Mouse (Mus musculus): ENCODE data around the gene Cirbp. TPM values are rescaled to one million over a fixed set of nuclear protein-coding genes. Genes with fewer than 3 reads are reported as not detected.

The Cirbp gene
- polyA plus RNA-seq, 1 experiment from 2014 or later, result 62.6 TPM

- 46% methylated on average over 6 of the region's 6 CpGs for WGBS
- Histone ChIP-seq H3K4me2 (ENCODE audit: low read depth, low read length) (peak overlapping the region; percentile 79), H3K27ac (ENCODE audit: low read length) (no peak overlapping the region), H3K36me3 (ENCODE audit: control insufficient read depth, insufficient read depth, low read length) (no peaks in the 10 kb centered on the region), H3K9me3 (ENCODE audit: control insufficient read depth, low read length) (no peaks in the 10 kb centered on the region), H3K27me3 (replicated peaks; ENCODE audit: control insufficient read depth, insufficient read depth, low read length) (no peaks in the 10 kb centered on the region), H3K9ac (ENCODE audit: low read depth, low read length) (peak overlapping the region; percentile 80), H3K4me1 (ENCODE audit: control insufficient read depth, insufficient read depth, low read length) (peaks cover 9% of the 10 kb centered on the region), H3K4me3 (ENCODE audit: low read length) (peak overlapping the region; percentile 73)
- ATAC-seq, result no peak
These were observed 14.5 kb downstream of the Cirbp start for GRCm38 (mm10) chr10:80180288-80180687.

- H3K27me3 ChIP-seq (replicated peaks; ENCODE audit: control insufficient read depth, insufficient read depth, low read length), result no peaks in the 10 kb centered on the region
- no peak overlapping the region for H3K27ac ChIP-seq (ENCODE audit: low read length)
- H3K36me3 ChIP-seq (ENCODE audit: control insufficient read depth, insufficient read depth, low read length), result no peaks in the 10 kb centered on the region
- H3K9me3 ChIP-seq (ENCODE audit: control insufficient read depth, low read length), result no peaks in the 10 kb centered on the region
- H3K4me2 ChIP-seq (ENCODE audit: low read depth, low read length), result peak overlapping the region; percentile 79
- peaks cover 9% of the 10 kb centered on the region for H3K4me1 ChIP-seq (ENCODE audit: control insufficient read depth, insufficient read depth, low read length)
- peak overlapping the region; percentile 80; the same call in 1 of the 2 replicates for H3K9ac ChIP-seq (ENCODE audit: low read depth, low read length)
- no peak for ATAC-seq
- no peak overlapping the region for H3K4me3 ChIP-seq (ENCODE audit: low read length)
- 61% methylated on average over 5 of the region's 5 CpGs for WGBS
These were observed 15.0 kb downstream of the Cirbp start for GRCm38 (mm10) chr10:80180823-80181222.

- no peak for ATAC-seq
- WGBS, result 91% methylated on average over 7 of the region's 7 CpGs
- Histone ChIP-seq H3K27me3 (replicated peaks; ENCODE audit: control insufficient read depth, insufficient read depth, low read length) (no peaks in the 10 kb centered on the region), H3K27ac (ENCODE audit: low read length) (no peak overlapping the region), H3K9me3 (ENCODE audit: control insufficient read depth, low read length) (no peaks in the 10 kb centered on the region), H3K4me1 (ENCODE audit: control insufficient read depth, insufficient read depth, low read length) (peaks cover 9% of the 10 kb centered on the region), H3K4me3 (ENCODE audit: low read length) (no peak overlapping the region), H3K9ac (ENCODE audit: low read depth, low read length) (no peak overlapping the region), H3K4me2 (ENCODE audit: low read depth, low read length) (no peak overlapping the region), H3K36me3 (ENCODE audit: control insufficient read depth, insufficient read depth, low read length) (no peaks in the 10 kb centered on the region)
These were observed 16.8 kb downstream of the Cirbp start for GRCm38 (mm10) chr10:80182547-80182946.

- 58% methylated on average over 27 of the region's 27 CpGs for WGBS
- H3K4me1 ChIP-seq (ENCODE audit: control insufficient read depth, insufficient read depth, low read length), result peaks cover 12% of the 10 kb centered on the region
- peaks cover 19% of the 10 kb centered on the region for H3K27me3 ChIP-seq (replicated peaks; ENCODE audit: control insufficient read depth, insufficient read depth, low read length)
- no peaks in the 10 kb centered on the region for H3K9me3 ChIP-seq (ENCODE audit: control insufficient read depth, low read length)
- no peak for ATAC-seq
- no peaks in the 10 kb centered on the region for H3K36me3 ChIP-seq (ENCODE audit: control insufficient read depth, insufficient read depth, low read length)
- H3K4me3 ChIP-seq (ENCODE audit: low read length), result no peak overlapping the region
- no peak overlapping the region for H3K4me2 ChIP-seq (ENCODE audit: low read depth, low read length)
- no peak overlapping the region for H3K9ac ChIP-seq (ENCODE audit: low read depth, low read length)
- no peak overlapping the region for H3K27ac ChIP-seq (ENCODE audit: low read length)
These were observed 20.9 kb downstream of the Cirbp start for GRCm38 (mm10) chr10:80186649-80187048.

GRCm38 (mm10) chr10:80187739-80188138 is 22.0 kb downstream of the Cirbp start:
- H3K4me2 ChIP-seq (ENCODE audit: low read depth, low read length), result no peak overlapping the region
- H3K36me3 ChIP-seq (ENCODE audit: control insufficient read depth, insufficient read depth, low read length), result no peaks in the 10 kb centered on the region
- peaks cover 12% of the 10 kb centered on the region for H3K4me1 ChIP-seq (ENCODE audit: control insufficient read depth, insufficient read depth, low read length)
- H3K9ac ChIP-seq (ENCODE audit: low read depth, low read length), result no peak overlapping the region
- peaks cover 28% of the 10 kb centered on the region for H3K27me3 ChIP-seq (replicated peaks; ENCODE audit: control insufficient read depth, insufficient read depth, low read length)
- ATAC-seq, result no peak
- 89% methylated on average over 10 of the region's 10 CpGs for WGBS
- no peak overlapping the region for H3K27ac ChIP-seq (ENCODE audit: low read length)
- no peaks in the 10 kb centered on the region for H3K9me3 ChIP-seq (ENCODE audit: control insufficient read depth, low read length)
- no peak overlapping the region for H3K4me3 ChIP-seq (ENCODE audit: low read length)

GRCm38 (mm10) chr10:80188453-80189024 is 22.8 kb downstream of the Cirbp start:
- Histone ChIP-seq H3K36me3 (ENCODE audit: control insufficient read depth, insufficient read depth, low read length) (no peaks in the 10 kb centered on the region), H3K9ac (ENCODE audit: low read depth, low read length) (no peak overlapping the region), H3K4me1 (ENCODE audit: control insufficient read depth, insufficient read depth, low read length) (peaks cover 12% of the 10 kb centered on the region), H3K27me3 (replicated peaks; ENCODE audit: control insufficient read depth, insufficient read depth, low read length) (peaks cover 29% of the 10 kb centered on the region), H3K27ac (ENCODE audit: low read length) (no peak overlapping the region), H3K9me3 (ENCODE audit: control insufficient read depth, low read length) (no peaks in the 10 kb centered on the region), H3K4me2 (ENCODE audit: low read depth, low read length) (no peak overlapping the region), H3K4me3 (ENCODE audit: low read length) (no peak overlapping the region)
- no peak for ATAC-seq
- WGBS, result 86% methylated on average over 15 of the region's 15 CpGs

GRCm38 (mm10) chr10:80189999-80190398 is 24.2 kb downstream of the Cirbp start:
- no peaks in the 10 kb centered on the region for H3K9me3 ChIP-seq (ENCODE audit: control insufficient read depth, low read length)
- H3K4me3 ChIP-seq (ENCODE audit: low read length), result peak overlapping the region; percentile 47
- H3K4me2 ChIP-seq (ENCODE audit: low read depth, low read length), result peak overlapping the region; percentile 76
- 19% methylated on average over 21 of the region's 21 CpGs for WGBS
- peaks cover 29% of the 10 kb centered on the region for H3K27me3 ChIP-seq (replicated peaks; ENCODE audit: control insufficient read depth, insufficient read depth, low read length)
- H3K9ac ChIP-seq (ENCODE audit: low read depth, low read length), result peak overlapping the region; percentile 57
- no peaks in the 10 kb centered on the region for H3K36me3 ChIP-seq (ENCODE audit: control insufficient read depth, insufficient read depth, low read length)
- H3K27ac ChIP-seq (ENCODE audit: low read length), result no peak overlapping the region
- peaks cover 12% of the 10 kb centered on the region for H3K4me1 ChIP-seq (ENCODE audit: control insufficient read depth, insufficient read depth, low read length)
- no peak for ATAC-seq

GRCm38 (mm10) chr10:80190491-80191051 is 24.8 kb downstream of the Cirbp start:
- no peak overlapping the region for H3K27ac ChIP-seq (ENCODE audit: low read length)
- H3K9me3 ChIP-seq (ENCODE audit: control insufficient read depth, low read length), result no peaks in the 10 kb centered on the region
- H3K36me3 ChIP-seq (ENCODE audit: control insufficient read depth, insufficient read depth, low read length), result no peaks in the 10 kb centered on the region
- H3K4me1 ChIP-seq (ENCODE audit: control insufficient read depth, insufficient read depth, low read length), result peaks cover 12% of the 10 kb centered on the region
- peak overlapping the region; percentile 47 for H3K4me3 ChIP-seq (ENCODE audit: low read length)
- under 1% methylated on average over 48 of the region's 48 CpGs for WGBS
- H3K9ac ChIP-seq (ENCODE audit: low read depth, low read length), result peak overlapping the region; percentile 57
- ATAC-seq, result peak; percentile 48; the same call in 1 of the 2 replicates
- H3K4me2 ChIP-seq (ENCODE audit: low read depth, low read length), result peak overlapping the region; percentile 76
- peaks cover 29% of the 10 kb centered on the region for H3K27me3 ChIP-seq (replicated peaks; ENCODE audit: control insufficient read depth, insufficient read depth, low read length)

GRCm38 (mm10) chr10:80193976-80194375 is 28.2 kb downstream of the Cirbp start:
- H3K9ac ChIP-seq (ENCODE audit: low read depth, low read length), result no peak overlapping the region
- H3K4me3 ChIP-seq (ENCODE audit: low read length), result no peak overlapping the region
- no peak overlapping the region for H3K27ac ChIP-seq (ENCODE audit: low read length)
- H3K4me2 ChIP-seq (ENCODE audit: low read depth, low read length), result no peak overlapping the region
- H3K27me3 ChIP-seq (replicated peaks; ENCODE audit: control insufficient read depth, insufficient read depth, low read length), result peaks cover 29% of the 10 kb centered on the region
- H3K9me3 ChIP-seq (ENCODE audit: control insufficient read depth, low read length), result no peaks in the 10 kb centered on the region
- H3K36me3 ChIP-seq (ENCODE audit: control insufficient read depth, insufficient read depth, low read length), result no peaks in the 10 kb centered on the region
- WGBS, result 82% methylated on average over 6 of the region's 6 CpGs
- no peak for ATAC-seq
- peaks cover 12% of the 10 kb centered on the region for H3K4me1 ChIP-seq (ENCODE audit: control insufficient read depth, insufficient read depth, low read length)

GRCm38 (mm10) chr10:80194441-80194840 is 28.7 kb downstream of the Cirbp start:
- H3K27me3 ChIP-seq (replicated peaks; ENCODE audit: control insufficient read depth, insufficient read depth, low read length), result peaks cover 29% of the 10 kb centered on the region
- H3K9ac ChIP-seq (ENCODE audit: low read depth, low read length), result no peak overlapping the region
- no peak overlapping the region for H3K4me3 ChIP-seq (ENCODE audit: low read length)
- no peak for ATAC-seq
- peaks cover 12% of the 10 kb centered on the region for H3K4me1 ChIP-seq (ENCODE audit: control insufficient read depth, insufficient read depth, low read length)
- no peaks in the 10 kb centered on the region for H3K36me3 ChIP-seq (ENCODE audit: control insufficient read depth, insufficient read depth, low read length)
- H3K9me3 ChIP-seq (ENCODE audit: control insufficient read depth, low read length), result no peaks in the 10 kb centered on the region
- no peak overlapping the region for H3K4me2 ChIP-seq (ENCODE audit: low read depth, low read length)
- WGBS, result 66% methylated on average over 8 of the region's 8 CpGs
- H3K27ac ChIP-seq (ENCODE audit: low read length), result no peak overlapping the region

Data from intestine, embryonic 16.5 days (tissue).